Mouse (Mus musculus): Measurements from ENCODE around the gene Fubp1. TPM values are rescaled to one million over a fixed set of nuclear protein-coding genes. Genes with fewer than 3 reads are reported as not detected.

Gene Fubp1
- total RNA-seq, 1 experiment = 244 TPM

DNA sequence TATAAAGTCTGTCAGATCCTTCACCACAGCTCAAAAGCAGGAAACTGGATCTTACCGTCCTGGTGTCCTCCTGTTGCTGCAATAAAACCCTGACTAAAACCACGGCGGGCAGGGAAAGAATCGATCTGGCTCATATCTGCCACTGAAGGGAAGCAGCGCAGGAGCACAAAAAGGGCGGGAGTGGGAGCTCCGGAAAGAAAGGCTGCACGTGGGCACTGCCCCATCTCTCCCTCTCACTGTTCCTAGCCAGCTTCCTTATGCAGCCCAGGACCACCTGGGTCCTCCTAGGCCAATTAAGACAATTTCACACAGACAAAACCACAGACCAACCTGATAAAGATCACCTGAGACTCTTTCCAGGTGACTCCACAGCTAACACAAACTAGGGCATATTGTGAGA is 51.2 kb downstream of the Fubp1 start:
- TF ChIP-seq MAFK (IDR thresholded peaks at IDR 0.05; ENCODE audit: insufficient read depth, low read depth, low read length) (no peak), HCFC1 (IDR thresholded peaks at IDR 0.05; ENCODE audit: borderline replicate concordance, insufficient read depth, low read length) (no peak), ZNF384 (IDR thresholded peaks at IDR 0.05; ENCODE audit: low read depth, low read length) (no peak), ZC3H11A (IDR thresholded peaks at IDR 0.05; ENCODE audit: borderline replicate concordance, low read depth, low read length) (no peak), CHD2 (IDR thresholded peaks at IDR 0.05; ENCODE audit: low read depth, low read length) (no peak)
- H3K9ac ChIP-seq (ENCODE audit: insufficient read depth, low read depth, low read length, poor library complexity, severe bottlenecking) = no peak overlapping the region
- no peak overlapping the region for H3K4me3 ChIP-seq (ENCODE audit: insufficient read depth in 1 of 2, low read depth in 1 of 2, low read length in 2 of 2, poor library complexity in 1 of 2, severe bottlenecking in 1 of 2)
- no peaks in the 10 kb centered on the region for H3K36me3 ChIP-seq (ENCODE audit: control insufficient read depth, insufficient read depth, low read length, poor library complexity, severe bottlenecking)
- DNase-seq (ENCODE audit: low read depth, low spot score) = no peak
- H3K27ac ChIP-seq (ENCODE audit: insufficient read depth, low read depth, low read length, poor library complexity, severe bottlenecking) = no peak overlapping the region
- in situ Hi-C loops (cut with MboI; ENCODE audit: low sequenced_read_pairs in 2 of 2, unreplicated experiment in 2 of 2) = no loop called here
- no peaks in the 10 kb centered on the region for H3K4me1 ChIP-seq (ENCODE audit: control insufficient read depth in 2 of 2, insufficient read depth in 2 of 2, low read length in 2 of 2, poor library complexity in 1 of 2)
- no peaks in the 10 kb centered on the region for H3K9me3 ChIP-seq (ENCODE audit: control insufficient read depth, insufficient read depth, low read depth, low read length)

DNA sequence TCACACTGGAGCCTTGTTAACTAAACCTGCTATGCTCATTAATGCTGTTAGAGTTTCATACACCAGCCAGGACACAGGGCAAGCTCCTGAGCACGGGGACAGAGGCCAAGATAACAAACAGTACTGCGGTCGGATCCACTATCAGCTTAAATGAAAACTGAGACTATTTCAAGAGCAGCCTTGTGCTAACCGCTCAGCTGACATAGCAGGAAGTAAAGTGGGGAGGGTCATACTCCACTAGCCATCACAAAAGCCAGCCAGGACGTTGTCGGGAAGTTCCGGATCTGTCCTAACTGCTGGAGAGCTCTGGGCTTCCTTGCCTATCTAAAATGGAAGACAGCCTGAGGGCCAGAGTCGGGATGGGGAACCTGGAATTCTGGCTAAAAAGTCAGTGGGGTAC is 51.7 kb downstream of the Fubp1 start:
- in situ Hi-C loops (cut with MboI; ENCODE audit: low sequenced_read_pairs in 2 of 2, unreplicated experiment in 2 of 2) = no loop called here
- H3K27ac ChIP-seq (ENCODE audit: insufficient read depth, low read depth, low read length, poor library complexity, severe bottlenecking) = no peak overlapping the region
- no peak overlapping the region for H3K9ac ChIP-seq (ENCODE audit: insufficient read depth, low read depth, low read length, poor library complexity, severe bottlenecking)
- H3K36me3 ChIP-seq (ENCODE audit: control insufficient read depth, insufficient read depth, low read length, poor library complexity, severe bottlenecking) = no peaks in the 10 kb centered on the region
- TF ChIP-seq MAFK (IDR thresholded peaks at IDR 0.05; ENCODE audit: insufficient read depth, low read depth, low read length) (no peak), CHD2 (IDR thresholded peaks at IDR 0.05; ENCODE audit: low read depth, low read length) (no peak), ZNF384 (IDR thresholded peaks at IDR 0.05; ENCODE audit: low read depth, low read length) (no peak), ZC3H11A (IDR thresholded peaks at IDR 0.05; ENCODE audit: borderline replicate concordance, low read depth, low read length) (no peak), HCFC1 (IDR thresholded peaks at IDR 0.05; ENCODE audit: borderline replicate concordance, insufficient read depth, low read length) (no peak)
- H3K9me3 ChIP-seq (ENCODE audit: control insufficient read depth, insufficient read depth, low read depth, low read length) = no peaks in the 10 kb centered on the region
- H3K4me3 ChIP-seq (ENCODE audit: insufficient read depth in 1 of 2, low read depth in 1 of 2, low read length in 2 of 2, poor library complexity in 1 of 2, severe bottlenecking in 1 of 2) = no peak overlapping the region
- no peaks in the 10 kb centered on the region for H3K4me1 ChIP-seq (ENCODE audit: control insufficient read depth in 2 of 2, insufficient read depth in 2 of 2, low read length in 2 of 2, poor library complexity in 1 of 2)
- DNase-seq (ENCODE audit: low read depth, low spot score) = no peak

DNA sequence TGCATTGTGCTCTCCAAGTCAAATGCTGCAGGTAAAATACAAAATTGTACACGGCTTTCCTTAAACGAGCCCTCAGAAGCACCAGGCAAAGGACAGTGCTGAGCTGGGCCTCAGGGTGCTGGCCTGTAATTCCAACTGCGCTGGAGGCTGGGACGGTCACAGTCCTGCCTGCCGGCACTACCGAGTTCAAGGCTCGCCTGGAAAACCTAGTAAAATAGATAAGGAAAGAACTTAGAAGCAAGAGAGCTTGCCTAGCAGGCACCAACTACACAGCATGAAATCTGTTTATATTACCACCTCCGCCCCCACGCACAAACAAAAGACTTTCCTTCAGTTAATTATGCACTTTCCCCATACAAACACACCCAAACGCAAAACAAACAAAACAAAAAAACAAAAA is 54.2 kb downstream of the Fubp1 start:
- DNase-seq (ENCODE audit: low read depth, low spot score) = no peak
- in situ Hi-C loops (cut with MboI; ENCODE audit: low sequenced_read_pairs in 2 of 2, unreplicated experiment in 2 of 2) = no loop called here
- Histone ChIP-seq H3K4me1 (ENCODE audit: control insufficient read depth in 2 of 2, insufficient read depth in 2 of 2, low read length in 2 of 2, poor library complexity in 1 of 2) (no peaks in the 10 kb centered on the region), H3K27ac (ENCODE audit: insufficient read depth, low read depth, low read length, poor library complexity, severe bottlenecking) (no peak overlapping the region), H3K9ac (ENCODE audit: insufficient read depth, low read depth, low read length, poor library complexity, severe bottlenecking) (no peak overlapping the region), H3K4me3 (ENCODE audit: insufficient read depth in 1 of 2, low read depth in 1 of 2, low read length in 2 of 2, poor library complexity in 1 of 2, severe bottlenecking in 1 of 2) (no peak overlapping the region), H3K36me3 (ENCODE audit: control insufficient read depth, insufficient read depth, low read length, poor library complexity, severe bottlenecking) (no peaks in the 10 kb centered on the region), H3K9me3 (ENCODE audit: control insufficient read depth, insufficient read depth, low read depth, low read length) (peaks cover under 1% of the 10 kb centered on the region; the same call in 1 of the 2 replicates)
- TF ChIP-seq CHD2 (IDR thresholded peaks at IDR 0.05; ENCODE audit: low read depth, low read length) (no peak), MAFK (IDR thresholded peaks at IDR 0.05; ENCODE audit: insufficient read depth, low read depth, low read length) (no peak), ZC3H11A (IDR thresholded peaks at IDR 0.05; ENCODE audit: borderline replicate concordance, low read depth, low read length) (no peak), HCFC1 (IDR thresholded peaks at IDR 0.05; ENCODE audit: borderline replicate concordance, insufficient read depth, low read length) (no peak), ZNF384 (IDR thresholded peaks at IDR 0.05; ENCODE audit: low read depth, low read length) (no peak)

DNA sequence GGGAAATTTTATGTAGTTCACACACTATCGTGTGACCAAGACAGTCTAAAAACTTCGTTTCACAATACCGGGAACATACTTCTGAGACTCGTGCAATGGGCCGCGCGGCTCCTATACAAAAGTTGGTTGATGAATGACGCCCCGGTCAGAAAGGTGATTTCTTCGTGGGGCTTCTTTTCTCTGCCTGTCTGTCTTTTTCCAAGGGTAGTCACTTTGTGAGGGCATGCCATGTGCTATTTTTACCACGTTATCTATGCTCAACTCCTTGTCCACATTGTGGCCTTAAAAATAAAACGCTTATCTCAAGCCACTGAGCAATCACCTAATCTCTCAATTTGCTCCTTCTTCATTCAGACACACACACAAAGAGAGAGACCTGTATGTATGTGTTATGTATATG is 54.6 kb downstream of the Fubp1 start:
- H3K4me1 ChIP-seq (ENCODE audit: control insufficient read depth in 2 of 2, insufficient read depth in 2 of 2, low read length in 2 of 2, poor library complexity in 1 of 2) = no peaks in the 10 kb centered on the region
- peaks cover 2% of the 10 kb centered on the region; the same call in 1 of the 2 replicates for H3K9me3 ChIP-seq (ENCODE audit: control insufficient read depth, insufficient read depth, low read depth, low read length)
- TF ChIP-seq ZNF384 (IDR thresholded peaks at IDR 0.05; ENCODE audit: low read depth, low read length) (no peak), MAFK (IDR thresholded peaks at IDR 0.05; ENCODE audit: insufficient read depth, low read depth, low read length) (no peak)
- H3K4me3 ChIP-seq (ENCODE audit: insufficient read depth in 1 of 2, low read depth in 1 of 2, low read length in 2 of 2, poor library complexity in 1 of 2, severe bottlenecking in 1 of 2) = peak overlapping the region in 1 of 2 experiments; percentile 65; a peak in 2 of 4 replicates
- no peak overlapping the region for H3K9ac ChIP-seq (ENCODE audit: insufficient read depth, low read depth, low read length, poor library complexity, severe bottlenecking)
- H3K36me3 ChIP-seq (ENCODE audit: control insufficient read depth, insufficient read depth, low read length, poor library complexity, severe bottlenecking) = no peaks in the 10 kb centered on the region
- H3K27ac ChIP-seq (ENCODE audit: insufficient read depth, low read depth, low read length, poor library complexity, severe bottlenecking) = no peak overlapping the region
- in situ Hi-C loops (cut with MboI; ENCODE audit: low sequenced_read_pairs in 2 of 2, unreplicated experiment in 2 of 2) = no loop called here
- no peak for DNase-seq (ENCODE audit: low read depth, low spot score)
